8 mouse cellular contexts compared by ENCODE assay signal in genomic region chr6:27657520-27657919, GRCm38 (mm10).
DNase-seq lines count a peak whose midpoint lies in the region; ATAC-seq and TF ChIP-seq lines count a peak whose summit lies in the region.

No protein-coding gene starts in this region.

- WGBS in intestine, embryonic 14.5 days = 61% methylated on average over 1 of the region's 1 CpGs
- 54% methylated on average over 1 of the region's 1 CpGs for WGBS in intestine, embryonic 15.5 days

- no peaks in the 10 kb centered on the region for H3K9me3 ChIP-seq in intestine, embryonic 14.5 days (ENCODE audit: control insufficient read depth, low read length)
- H3K9me3 ChIP-seq in intestine, embryonic 15.5 days = no peaks in the 10 kb centered on the region
- no peaks in the 10 kb centered on the region for H3K9me3 ChIP-seq in G1E (replicated peaks)

- H3K4me1 ChIP-seq in intestine, embryonic 14.5 days (replicated peaks; ENCODE audit: control insufficient read depth, insufficient read depth, low read length) = no peaks in the 10 kb centered on the region
- no peaks in the 10 kb centered on the region for H3K4me1 ChIP-seq in intestine, embryonic 15.5 days (replicated peaks)
- 0 out of 2 replicates have a peak, but pooled peaks cover 2% of the 10 kb centered on the region for H3K4me1 ChIP-seq in G1E (ENCODE audit: insufficient read depth, low read depth, low read length)

- no peak overlapping the region for H3K9ac ChIP-seq in intestine, embryonic 14.5 days (ENCODE audit: low read length)
- no peak overlapping the region for H3K9ac ChIP-seq in intestine, embryonic 15.5 days

- H3K27ac ChIP-seq in intestine, embryonic 14.5 days (ENCODE audit: low read depth) = no peak overlapping the region
- no peak overlapping the region for H3K27ac ChIP-seq in intestine, embryonic 15.5 days
- no peak overlapping the region for H3K27ac ChIP-seq in layer of hippocampus, adult 2 months

- H3K4me3 ChIP-seq in intestine, embryonic 14.5 days (ENCODE audit: low read depth, low read length) = no peak overlapping the region
- no peak overlapping the region for H3K4me3 ChIP-seq in intestine, embryonic 15.5 days (replicated peaks)
- no peak overlapping the region for H3K4me3 ChIP-seq in G1E (ENCODE audit: low read depth, low read length)
- H3K4me3 ChIP-seq in layer of hippocampus, adult 2 months = no peak overlapping the region

- no peak overlapping the region for H3K4me2 ChIP-seq in intestine, embryonic 14.5 days (ENCODE audit: low read length)
- H3K4me2 ChIP-seq in intestine, embryonic 15.5 days (replicated peaks) = no peak overlapping the region

- peak; percentile 60 for TF ChIP-seq CTCF in G1E (IDR thresholded peaks at IDR 0.05; ENCODE audit: low read depth, low read length)
- TF ChIP-seq CTCF in layer of hippocampus, adult 2 months (conservative IDR thresholded peaks at IDR 0.05) = peak; percentile 89

- no peaks in the 10 kb centered on the region for H3K36me3 ChIP-seq in intestine, embryonic 14.5 days (ENCODE audit: control insufficient read depth, insufficient read depth, low read length)
- H3K36me3 ChIP-seq in intestine, embryonic 15.5 days = no peaks in the 10 kb centered on the region
- no peaks in the 10 kb centered on the region for H3K36me3 ChIP-seq in G1E (replicated peaks)

- peak; percentile 55 for DNase-seq in intestine, embryonic 14.5 days (ENCODE audit: low spot score)
- DNase-seq in G1E (ENCODE audit: low spot score) = no peak
- peak; percentile 9 for DNase-seq in cerebellum, adult 9-10 months
- DNase-seq in frontal cortex, postnatal 25 days (ENCODE audit: low spot score in 2 of 2) = peak; percentile 12 to 41
- DNase-seq in layer of hippocampus, adult 2 months (ENCODE audit: low spot score in 2 of 2) = peak; percentile 37 to 70
- peak; percentile 12 for DNase-seq in lung, postnatal 36 days

- 0 out of 2 replicates have a peak, but pooled peaks have one; percentile 19 for ATAC-seq in intestine, embryonic 14.5 days (replicated peaks; ENCODE audit: low FRiP score, low TSS enrichment, low read depth)
- no peak for ATAC-seq in intestine, embryonic 15.5 days
- no peak for ATAC-seq in G1E (ENCODE audit: extremely low read depth, insufficient number of reproducible peaks, low FRiP score, poor library complexity, severe bottlenecking)
- ATAC-seq in erythroid progenitor cell, adult 5-6 weeks (replicated peaks; ENCODE audit: low FRiP score, poor library complexity, severe bottlenecking) = no peak

- no peaks in the 10 kb centered on the region for H3K27me3 ChIP-seq in intestine, embryonic 14.5 days (replicated peaks; ENCODE audit: control insufficient read depth, insufficient read depth, low read length)
- H3K27me3 ChIP-seq in intestine, embryonic 15.5 days (replicated peaks) = no peaks in the 10 kb centered on the region
- H3K27me3 ChIP-seq in G1E (ENCODE audit: insufficient read depth, low read length) = peaks cover 4% of the 10 kb centered on the region; the same call in 1 of the 2 replicates
